Mouse (Mus musculus): ENCODE measurements around the gene Arl5c.

DNA sequence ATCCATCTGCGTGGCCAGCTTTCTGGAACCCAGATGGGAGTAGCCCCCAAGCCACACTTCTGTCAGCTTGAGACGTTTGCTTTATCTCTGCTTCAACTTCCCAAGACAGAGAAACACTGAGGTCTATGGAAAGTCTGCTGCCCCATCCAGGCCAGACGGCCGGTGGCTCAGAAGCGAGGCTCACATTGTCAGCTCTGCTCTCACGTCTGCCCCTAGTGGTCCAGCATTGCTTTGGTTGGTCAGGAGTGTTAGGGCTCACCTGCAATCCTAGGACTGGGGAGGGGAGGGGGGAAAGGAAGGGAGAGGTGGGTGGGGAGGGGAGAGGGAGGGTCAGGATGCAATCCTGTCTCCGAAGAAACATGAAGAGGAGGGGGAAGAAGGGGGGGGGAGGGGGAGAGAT lies 48.6 kb downstream of the Arl5c start:
- TF ChIP-seq CTCF (IDR thresholded peaks at IDR 0.05; ENCODE audit: extremely low read depth, insufficient read length, insufficient replicate concordance, low read depth, low read length) (peak; percentile 32; the same call in 1 of the 2 replicates), POLR2A (IDR thresholded peaks at IDR 0.05; ENCODE audit: low read depth, low read length) (no peak)
